Mouse (Mus musculus) limb, embryonic 14.5 days (tissue): ENCODE data around the gene Olfr494. TPM values are rescaled to one million over a fixed set of nuclear protein-coding genes. Genes with fewer than 3 reads are reported as not detected.

ENCODE experiments used
- ATAC-seq: fragments of 200-750 bp; cut with Nextera tagmentation; 2 replicates; pipeline ENCODE4 v1.8.0; 2017; ENCODE audit warnings: low read depth, moderate number of reproducible peaks, moderate TSS enrichment; ENCODE audit not compliant: low FRiP score
- DNase-seq: peaks from one replicate; pipeline ENCODE4 v3.0.0-alpha.2; 2015; ENCODE audit warnings: low spot score
- H3K27ac ChIP-seq: fragments of 300-500 bp; sonication (generic); replicated peaks from 2 replicates; pipeline ENCODE4 v1.5.1; 2014; ENCODE audit warnings: low read depth, mild to moderate bottlenecking, low read length, moderate library complexity, mixed read lengths
- H3K27me3 ChIP-seq: fragments of 300-500 bp; sonication (generic); 2 replicates; pipeline ENCODE4 v1.6.1; 2014; ENCODE audit warnings: low read length, mixed read lengths; ENCODE audit not compliant: control insufficient read depth, insufficient read depth
- H3K36me3 ChIP-seq: fragments of 300-500 bp; sonication (generic); 2 replicates; pipeline ENCODE4 v1.6.1; 2014; ENCODE audit warnings: mild to moderate bottlenecking, low read length, moderate library complexity, mixed read lengths; ENCODE audit not compliant: control insufficient read depth, insufficient read depth
- H3K4me1 ChIP-seq: fragments of 300-500 bp; sonication (generic); 2 replicates; pipeline ENCODE4 v1.6.1; 2014; ENCODE audit warnings: antibody characterized with exemption, low read length, mixed read lengths; ENCODE audit not compliant: control insufficient read depth, insufficient read depth
- H3K4me2 ChIP-seq: fragments of 300-500 bp; sonication (generic); replicated peaks from 2 replicates; pipeline ENCODE4 v1.6.1; 2014; ENCODE audit warnings: low read depth, mild to moderate bottlenecking, low read length, moderate library complexity; ENCODE audit not compliant: severe bottlenecking
- H3K4me3 ChIP-seq: fragments of 300-500 bp; sonication (generic); replicated peaks from 2 replicates; pipeline ENCODE4 v1.5.1; 2014; ENCODE audit warnings: low read length
- H3K9ac ChIP-seq: fragments of 300-500 bp; sonication (generic); 2 replicates; pipeline ENCODE4 v1.6.1; 2014; ENCODE audit warnings: mild to moderate bottlenecking, low read depth, low read length, moderate library complexity; ENCODE audit not compliant: severe bottlenecking
- H3K9me3 ChIP-seq: fragments of 300-500 bp; sonication (generic); 2 replicates; pipeline ENCODE4 v1.6.1; 2016; ENCODE audit warnings: low read length; ENCODE audit not compliant: control insufficient read depth
- POLR2A ChIP-seq: fragments of 200-500 bp; IDR thresholded peaks from 2 replicates; pipeline ENCODE4 v1.8.0; 2012; ENCODE audit warnings: inconsistent platforms, mild to moderate bottlenecking, moderate library complexity, borderline replicate concordance; ENCODE audit not compliant: insufficient read depth, insufficient read length; ENCODE audit errors: extremely low read depth
- WGBS: fragments of 180-500 bp; shearing (Covaris S2); extraction: QIAGEN DNeasy Blood & Tissue Kit; methylation state at CpG from one replicate; pipeline ENCODE4 v1.1.7; 2014; 5-methylcytosine and 5-hydroxymethylcytosine counted together
- polyA plus RNA-seq, 2 experiments: library from polyadenylated mRNA; depleted of rRNA in 1 of 2; stranded (reverse) in 1 of 2; unstranded in 1 of 2; fragments of >200 nt; fragmentation: Nextera tagmentation in 1 of 2; extraction: Ambion mirVana in 1 of 2; gene quantifications; 2 replicates each; pipeline versions ENCODE4 v1.2.1 to v1.2.3; 2012 to 2014

The Olfr494 gene
- polyA plus RNA-seq (2012; rRNA removed), result not detected in 2 replicates
- not detected in 2 replicates for polyA plus RNA-seq (2014; fragmentation: Nextera tagmentation; extraction: Ambion mirVana)

DNA sequence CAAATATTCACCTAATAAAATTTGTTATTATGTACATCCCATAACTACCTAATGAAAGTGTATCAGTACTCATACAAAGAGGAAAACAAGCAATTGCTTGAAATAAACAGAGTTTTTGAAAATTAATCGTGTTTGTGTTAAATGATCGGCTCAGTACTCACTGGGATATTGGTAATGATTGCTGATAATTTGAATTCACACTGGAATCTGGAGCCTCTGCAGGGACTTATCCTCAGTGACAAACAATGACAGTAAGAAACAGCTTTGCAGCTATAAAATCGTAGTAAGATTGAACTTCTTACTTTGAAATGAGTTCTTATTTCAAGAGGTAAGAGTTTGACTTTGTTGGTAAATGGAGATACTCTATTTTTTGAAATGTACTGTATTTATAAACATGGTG lies at the start of gene Olfr494:
Olfr494 (plus strand) TSS at position 301 of the 400 bp plus-strand sequence.
- Histone ChIP-seq H3K9me3 (no peaks in the 10 kb centered on the region), H3K4me1 (no peaks in the 10 kb centered on the region), H3K27ac (no peak within 1 kb of the TSS), H3K9ac (no peak within 1 kb of the TSS), H3K4me3 (no peak within 1 kb of the TSS), H3K27me3 (no peaks in the 10 kb centered on the region), H3K4me2 (no peak within 1 kb of the TSS), H3K36me3 (no peaks in the 10 kb centered on the region)
- 87% methylated on average over 3 of the region's 3 CpGs for WGBS
- no peak for ATAC-seq
- no peak for DNase-seq
- no peak for TF ChIP-seq POLR2A

DNA sequence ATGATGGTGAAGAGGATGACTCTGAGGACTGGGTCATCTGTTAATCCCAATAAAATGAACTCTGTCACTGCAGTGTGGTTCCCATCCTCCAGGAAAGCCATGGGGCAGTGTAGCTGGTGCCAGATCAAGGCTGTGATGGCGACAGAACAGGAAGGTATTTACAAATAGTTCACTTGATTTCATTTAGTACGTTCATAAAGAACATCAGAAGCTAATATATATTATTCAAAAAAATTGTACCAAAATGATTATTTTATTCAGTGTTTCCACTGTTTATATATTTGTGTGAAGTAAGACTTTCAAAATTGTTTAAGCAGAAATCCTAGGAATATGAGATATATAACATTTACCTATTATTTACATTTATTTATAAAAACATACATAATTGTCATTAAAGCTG lies 41.6 kb upstream of the Olfr494 start, which contains the start of gene Olfr492:
Olfr492 (minus strand) TSS at position 101 of the 400 bp plus-strand sequence.
- no peak within 1 kb of the TSS for H3K4me3 ChIP-seq
- H3K9ac ChIP-seq, result no peak within 1 kb of the TSS
- ATAC-seq, result no peak
- no peak for TF ChIP-seq POLR2A
- no peaks in the 10 kb centered on the region for H3K4me1 ChIP-seq
- no peaks in the 10 kb centered on the region for H3K27me3 ChIP-seq
- no peak within 1 kb of the TSS for H3K27ac ChIP-seq
- H3K4me2 ChIP-seq, result no peak within 1 kb of the TSS
- H3K9me3 ChIP-seq, result no peaks in the 10 kb centered on the region
- WGBS, result 78% methylated on average over 2 of the region's 2 CpGs
- no peak for DNase-seq
- H3K36me3 ChIP-seq, result no peaks in the 10 kb centered on the region

DNA sequence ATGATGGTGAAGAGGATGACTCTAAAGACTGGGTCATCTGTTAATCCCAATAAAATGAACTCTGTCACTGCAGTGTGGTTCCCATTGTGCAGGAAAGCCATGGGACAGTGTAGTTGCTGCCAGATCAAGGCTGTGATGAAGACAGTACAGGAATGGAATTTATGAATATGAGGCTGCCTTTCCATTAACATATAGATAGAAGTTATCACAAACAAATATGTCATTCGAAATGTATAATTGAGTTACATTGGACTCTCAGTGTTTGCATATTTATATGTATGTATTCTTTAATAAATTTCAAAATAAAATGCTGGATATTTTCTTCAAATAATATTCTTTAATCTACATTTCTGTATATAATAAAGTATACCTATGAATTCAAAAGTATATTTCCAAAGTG lies 18.3 kb upstream of the Olfr494 start, which contains the start of gene Olfr493:
Olfr493 (minus strand) TSS at position 101 of the 400 bp plus-strand sequence.
- H3K4me3 ChIP-seq, result no peak within 1 kb of the TSS
- H3K4me2 ChIP-seq, result no peak within 1 kb of the TSS
- no peaks in the 10 kb centered on the region for H3K36me3 ChIP-seq
- H3K4me1 ChIP-seq, result no peaks in the 10 kb centered on the region
- WGBS, result 81% methylated on average over 1 of the region's 1 CpGs
- H3K27ac ChIP-seq, result no peak within 1 kb of the TSS
- no peak within 1 kb of the TSS for H3K9ac ChIP-seq
- DNase-seq, result no peak
- ATAC-seq, result no peak
- no peak for TF ChIP-seq POLR2A
- no peaks in the 10 kb centered on the region for H3K9me3 ChIP-seq
- no peaks in the 10 kb centered on the region for H3K27me3 ChIP-seq

DNA sequence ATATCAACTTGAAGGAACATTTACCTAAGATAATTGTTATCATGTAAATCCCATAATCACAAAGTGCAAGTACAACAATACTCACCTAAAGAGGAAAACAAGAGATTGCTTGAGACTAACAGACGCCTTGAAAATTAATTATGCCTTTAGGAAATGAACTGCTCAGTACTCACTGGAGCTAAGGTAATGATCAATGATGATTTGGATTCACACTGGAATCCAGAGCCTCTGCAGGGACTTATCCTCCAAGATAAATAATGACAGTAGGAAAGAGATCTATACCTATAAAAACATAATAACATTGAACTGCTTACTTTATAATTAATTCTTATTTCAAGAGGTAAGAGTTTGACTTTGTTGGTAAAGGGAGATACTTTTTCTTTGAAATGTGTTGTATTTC lies 27.7 kb downstream of the Olfr494 start, which contains the start of gene Olfr495:
Olfr495 (plus strand) TSS at position 301 of the 400 bp plus-strand sequence.
- 68% methylated on average over 1 of the region's 1 CpGs for WGBS
- TF ChIP-seq POLR2A, result no peak

More for the DNA sequence above, 27.7 kb downstream of the Olfr494 start, which contains the start of gene Olfr495:
- no peaks in the 10 kb centered on the region for H3K4me1 ChIP-seq
- H3K4me3 ChIP-seq, result no peak within 1 kb of the TSS
- H3K4me2 ChIP-seq, result no peak within 1 kb of the TSS
- no peak within 1 kb of the TSS for H3K27ac ChIP-seq
- DNase-seq (no peak), ATAC-seq (no peak)
- H3K27me3 ChIP-seq, result no peaks in the 10 kb centered on the region
- no peaks in the 10 kb centered on the region for H3K9me3 ChIP-seq
- no peak within 1 kb of the TSS for H3K9ac ChIP-seq
- H3K36me3 ChIP-seq, result no peaks in the 10 kb centered on the region

Other genes starting within 250 kb of the Olfr494 start
- not detected in 2 replicates for gene Olfr484, start 237.9 kb upstream of the Olfr494 start, polyA plus RNA-seq (2012; rRNA removed)
- gene Olfr484, start 237.9 kb upstream of the Olfr494 start, polyA plus RNA-seq (2014; fragmentation: Nextera tagmentation; extraction: Ambion mirVana), result not detected in 2 replicates
- not detected in 2 replicates for gene Olfr485, start 205.5 kb upstream of the Olfr494 start, polyA plus RNA-seq (2012; rRNA removed)
- not detected in 2 replicates for gene Olfr485, start 205.5 kb upstream of the Olfr494 start, polyA plus RNA-seq (2014; fragmentation: Nextera tagmentation; extraction: Ambion mirVana)
- gene Olfr486, start 192.6 kb upstream of the Olfr494 start, polyA plus RNA-seq (2012; rRNA removed), result not detected in 2 replicates
- not detected in 2 replicates for gene Olfr486, start 192.6 kb upstream of the Olfr494 start, polyA plus RNA-seq (2014; fragmentation: Nextera tagmentation; extraction: Ambion mirVana)
- gene Olfr487, start 150.7 kb upstream of the Olfr494 start, polyA plus RNA-seq (2012; rRNA removed), result not detected in 2 replicates
- not detected in 2 replicates for gene Olfr487, start 150.7 kb upstream of the Olfr494 start, polyA plus RNA-seq (2014; fragmentation: Nextera tagmentation; extraction: Ambion mirVana)
- gene Olfr488, start 107.0 kb upstream of the Olfr494 start, polyA plus RNA-seq (2012; rRNA removed), result 0.03 TPM in 1 of 2 replicates, not detected in the other
- not detected in 2 replicates for gene Olfr488, start 107.0 kb upstream of the Olfr494 start, polyA plus RNA-seq (2014; fragmentation: Nextera tagmentation; extraction: Ambion mirVana)
- gene Olfr490, start 76.4 kb upstream of the Olfr494 start, polyA plus RNA-seq (2012; rRNA removed), result not detected in 2 replicates
- gene Olfr490, start 76.4 kb upstream of the Olfr494 start, polyA plus RNA-seq (2014; fragmentation: Nextera tagmentation; extraction: Ambion mirVana), result not detected in 2 replicates
- not detected in 2 replicates for gene Olfr491, start 51.9 kb upstream of the Olfr494 start, polyA plus RNA-seq (2012; rRNA removed)
- not detected in 2 replicates for gene Olfr491, start 51.9 kb upstream of the Olfr494 start, polyA plus RNA-seq (2014; fragmentation: Nextera tagmentation; extraction: Ambion mirVana)
- gene Olfr492, start 41.7 kb upstream of the Olfr494 start, polyA plus RNA-seq (2012; rRNA removed), result 0.37 and 0.48 TPM in 2 replicates
- gene Olfr492, start 41.7 kb upstream of the Olfr494 start, polyA plus RNA-seq (2014; fragmentation: Nextera tagmentation; extraction: Ambion mirVana), result 0.47 and 0.65 TPM in 2 replicates
- gene Olfr493, start 18.4 kb upstream of the Olfr494 start, polyA plus RNA-seq (2012; rRNA removed), result not detected in 2 replicates
- not detected in 2 replicates for gene Olfr493, start 18.4 kb upstream of the Olfr494 start, polyA plus RNA-seq (2014; fragmentation: Nextera tagmentation; extraction: Ambion mirVana)
- gene Olfr495, start 27.8 kb downstream of the Olfr494 start, polyA plus RNA-seq (2012; rRNA removed), result not detected in 2 replicates
- gene Olfr495, start 27.8 kb downstream of the Olfr494 start, polyA plus RNA-seq (2014; fragmentation: Nextera tagmentation; extraction: Ambion mirVana), result not detected in 2 replicates
- gene Olfr497, start 55.1 kb downstream of the Olfr494 start, polyA plus RNA-seq (2012; rRNA removed), result not detected in 2 replicates
- not detected in 2 replicates for gene Olfr497, start 55.1 kb downstream of the Olfr494 start, polyA plus RNA-seq (2014; fragmentation: Nextera tagmentation; extraction: Ambion mirVana)
- gene Olfr498, start 100.0 kb downstream of the Olfr494 start, polyA plus RNA-seq (2012; rRNA removed), result not detected in 2 replicates
- gene Olfr498, start 100.0 kb downstream of the Olfr494 start, polyA plus RNA-seq (2014; fragmentation: Nextera tagmentation; extraction: Ambion mirVana), result not detected in 2 replicates
- not detected in 2 replicates for gene Olfr502, start 159.7 kb downstream of the Olfr494 start, polyA plus RNA-seq (2012; rRNA removed)
- not detected in 2 replicates for gene Olfr502, start 159.7 kb downstream of the Olfr494 start, polyA plus RNA-seq (2014; fragmentation: Nextera tagmentation; extraction: Ambion mirVana)
- not detected in 2 replicates for gene Olfr503, start 179.2 kb downstream of the Olfr494 start, polyA plus RNA-seq (2012; rRNA removed)
- not detected in 2 replicates for gene Olfr503, start 179.2 kb downstream of the Olfr494 start, polyA plus RNA-seq (2014; fragmentation: Nextera tagmentation; extraction: Ambion mirVana)
- gene Olfr504, start 200.5 kb downstream of the Olfr494 start, polyA plus RNA-seq (2012; rRNA removed), result not detected in 2 replicates
- gene Olfr504, start 200.5 kb downstream of the Olfr494 start, polyA plus RNA-seq (2014; fragmentation: Nextera tagmentation; extraction: Ambion mirVana), result not detected in 2 replicates
- not detected in 2 replicates for gene Olfr506, start 245.5 kb downstream of the Olfr494 start, polyA plus RNA-seq (2012; rRNA removed)
- not detected in 2 replicates for gene Olfr506, start 245.5 kb downstream of the Olfr494 start, polyA plus RNA-seq (2014; fragmentation: Nextera tagmentation; extraction: Ambion mirVana)